Mouse (Mus musculus) intestine, embryonic 14.5 days (tissue): ENCODE data around the gene Gm17364. TPM values are rescaled to one million over a fixed set of nuclear protein-coding genes. Genes with fewer than 3 reads are reported as not detected.

Experiments
- ATAC-seq: fragments of 200-750 bp; cut with Nextera tagmentation; replicated peaks from 2 replicates; pipeline ENCODE4 v1.8.0; 2017; ENCODE audit warnings: low read depth, moderate number of reproducible peaks, moderate TSS enrichment, moderate library complexity; ENCODE audit not compliant: low FRiP score, low TSS enrichment
- DNase-seq: peaks from one replicate; pipeline ENCODE4 v3.0.0-alpha.2; 2018; ENCODE audit warnings: low spot score
- H3K27ac ChIP-seq: fragments of 300-500 bp; sonication (generic); 2 replicates; pipeline ENCODE4 v1.5.1; 2014; ENCODE audit warnings: low read depth, mild to moderate bottlenecking, control low read depth
- H3K27me3 ChIP-seq: fragments of 300-500 bp; sonication (generic); replicated peaks from 2 replicates; pipeline ENCODE4 v1.6.1; 2014; ENCODE audit warnings: low read length, control low read depth; ENCODE audit not compliant: control insufficient read depth, insufficient read depth
- H3K36me3 ChIP-seq: fragments of 300-500 bp; sonication (generic); 2 replicates; pipeline ENCODE4 v1.6.1; 2014; ENCODE audit warnings: low read length, control low read depth; ENCODE audit not compliant: control insufficient read depth, insufficient read depth
- H3K4me1 ChIP-seq: fragments of 300-500 bp; sonication (generic); replicated peaks from 2 replicates; pipeline ENCODE4 v1.6.1; 2014; ENCODE audit warnings: low read length, control low read depth, mixed read lengths; ENCODE audit not compliant: control insufficient read depth, insufficient read depth
- H3K4me2 ChIP-seq: fragments of 300-500 bp; sonication (generic); 2 replicates; pipeline ENCODE4 v1.6.1; 2014; ENCODE audit warnings: low read length
- H3K4me3 ChIP-seq: fragments of 300-500 bp; sonication (generic); 2 replicates; pipeline ENCODE4 v1.5.1; 2014; ENCODE audit warnings: low read depth, low read length, control low read depth, mixed read lengths
- H3K9ac ChIP-seq: fragments of 300-500 bp; sonication (generic); 2 replicates; pipeline ENCODE4 v1.6.1; 2014; ENCODE audit warnings: mild to moderate bottlenecking, low read length
- H3K9me3 ChIP-seq: fragments of 300-500 bp; sonication (generic); 2 replicates; pipeline ENCODE4 v1.6.1; 2016; ENCODE audit warnings: low read length, control low read depth; ENCODE audit not compliant: control insufficient read depth
- WGBS: fragments of 180-500 bp; shearing (Covaris S2); extraction: QIAGEN DNeasy Blood & Tissue Kit; methylation state at CpG from one replicate; pipeline ENCODE4 v1.1.7; 2014; 5-methylcytosine and 5-hydroxymethylcytosine counted together
- polyA plus RNA-seq: library from polyadenylated mRNA; unstranded; fragments of >200 nt; fragmentation: Nextera tagmentation; extraction: Ambion mirVana; gene quantifications from 2 replicates; pipeline ENCODE4 v1.2.1, GENCODE M21; 2014

The Gm17364 gene
- not detected in 2 replicates for polyA plus RNA-seq

DNA sequence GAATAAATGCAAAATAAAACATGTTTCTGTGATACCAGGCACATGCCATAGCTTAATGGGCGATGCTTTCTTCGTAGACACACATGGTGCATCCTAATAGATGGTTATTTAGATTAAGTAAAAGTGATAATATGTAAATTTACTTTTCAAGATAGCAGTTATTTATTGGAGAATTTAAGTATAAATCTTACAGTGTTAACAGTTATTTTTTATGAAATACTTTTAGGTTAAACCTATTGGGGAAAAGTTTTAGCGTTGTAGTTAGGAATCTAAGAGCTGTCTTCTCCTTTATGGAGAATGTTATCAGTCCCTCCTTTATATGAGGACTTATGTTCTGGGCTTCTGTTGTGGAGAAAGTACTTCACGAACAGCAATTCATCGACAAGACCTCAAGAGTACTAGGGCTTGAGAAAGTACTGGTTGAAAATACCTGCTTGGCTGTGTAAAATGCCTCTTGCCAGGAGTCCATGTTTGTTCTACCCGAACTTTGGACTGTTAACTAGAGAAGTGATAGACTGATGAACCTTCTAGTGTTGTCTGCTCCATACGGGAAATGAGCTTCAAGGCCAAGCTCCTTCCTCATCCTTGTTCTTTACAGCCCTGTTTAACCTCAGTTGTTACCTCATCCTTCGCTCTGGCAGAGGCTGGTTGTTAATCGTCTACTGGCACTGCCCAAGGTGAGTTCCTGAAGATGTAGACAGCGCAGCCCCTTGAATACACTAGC, at the start of gene Gm17364:
TSS of gene Gm17364 (minus strand) at position 51 of the 724 bp plus-strand sequence.
- 92% methylated on average over 10 of the region's 10 CpGs for WGBS
- H3K4me2 ChIP-seq, result no peak within 1 kb of the TSS
- H3K4me3 ChIP-seq, result no peak within 1 kb of the TSS
- peaks cover 7% of the 10 kb centered on the region; the same call in 1 of the 2 replicates for H3K36me3 ChIP-seq
- H3K27me3 ChIP-seq, result no peaks in the 10 kb centered on the region
- no peak within 1 kb of the TSS for H3K27ac ChIP-seq
- DNase-seq (no peak), ATAC-seq (no peak)
- H3K9ac ChIP-seq, result no peak within 1 kb of the TSS
- H3K9me3 ChIP-seq, result no peaks in the 10 kb centered on the region
- H3K4me1 ChIP-seq, result no peaks in the 10 kb centered on the region

GRCm38 (mm10) chr13:41321433-41321832, 47.7 kb upstream of the Gm17364 start:
- Histone ChIP-seq H3K9me3 (no peaks in the 10 kb centered on the region), H3K4me1 (0 out of 2 replicates have a peak, but pooled peaks cover 2% of the 10 kb centered on the region), H3K9ac (no peak overlapping the region), H3K27ac (no peak overlapping the region), H3K36me3 (peaks cover 13% of the 10 kb centered on the region), H3K27me3 (no peaks in the 10 kb centered on the region), H3K4me2 (no peak overlapping the region), H3K4me3 (no peak overlapping the region)
- WGBS, result 61% methylated on average over 3 of the region's 3 CpGs
- DNase-seq (no peak), ATAC-seq (no peak)

- Histone ChIP-seq H3K9ac (no peak overlapping the region), H3K9me3 (no peaks in the 10 kb centered on the region), H3K27ac (no peak overlapping the region), H3K4me1 (0 out of 2 replicates have a peak, but pooled peaks cover 2% of the 10 kb centered on the region), H3K27me3 (no peaks in the 10 kb centered on the region), H3K4me2 (no peak overlapping the region), H3K36me3 (peaks cover 20% of the 10 kb centered on the region), H3K4me3 (no peak overlapping the region)
- 87% methylated on average over 5 of the region's 5 CpGs for WGBS
- DNase-seq (no peak), ATAC-seq (no peak)
Measured at GRCm38 (mm10) chr13:41320749-41321148, 47.0 kb upstream of the Gm17364 start.

GRCm38 (mm10) chr13:41302716-41303115, 28.9 kb upstream of the Gm17364 start:
- H3K27ac ChIP-seq, result no peak overlapping the region
- no peak overlapping the region for H3K4me3 ChIP-seq
- 0 out of 2 replicates have a peak, but pooled peaks cover 3% of the 10 kb centered on the region for H3K4me1 ChIP-seq
- no peak overlapping the region for H3K4me2 ChIP-seq
- H3K9ac ChIP-seq, result no peak overlapping the region
- ATAC-seq (no peak), DNase-seq (peak; percentile 80)
- H3K9me3 ChIP-seq, result no peaks in the 10 kb centered on the region
- WGBS, result 65% methylated on average over 10 of the region's 10 CpGs
- H3K36me3 ChIP-seq, result no peaks in the 10 kb centered on the region
- no peaks in the 10 kb centered on the region for H3K27me3 ChIP-seq

GRCm38 (mm10) chr13:41300037-41300436, 26.3 kb upstream of the Gm17364 start:
- no peak overlapping the region for H3K4me3 ChIP-seq
- 53% methylated on average over 4 of the region's 4 CpGs for WGBS
- no peak overlapping the region for H3K27ac ChIP-seq
- 0 out of 2 replicates have a peak, but pooled peaks cover 3% of the 10 kb centered on the region for H3K4me1 ChIP-seq
- H3K27me3 ChIP-seq, result no peaks in the 10 kb centered on the region
- no peak overlapping the region for H3K9ac ChIP-seq
- no peaks in the 10 kb centered on the region for H3K36me3 ChIP-seq
- DNase-seq, result no peak
- H3K4me2 ChIP-seq, result no peak overlapping the region
- no peaks in the 10 kb centered on the region for H3K9me3 ChIP-seq
- ATAC-seq, result no peak

DNA sequence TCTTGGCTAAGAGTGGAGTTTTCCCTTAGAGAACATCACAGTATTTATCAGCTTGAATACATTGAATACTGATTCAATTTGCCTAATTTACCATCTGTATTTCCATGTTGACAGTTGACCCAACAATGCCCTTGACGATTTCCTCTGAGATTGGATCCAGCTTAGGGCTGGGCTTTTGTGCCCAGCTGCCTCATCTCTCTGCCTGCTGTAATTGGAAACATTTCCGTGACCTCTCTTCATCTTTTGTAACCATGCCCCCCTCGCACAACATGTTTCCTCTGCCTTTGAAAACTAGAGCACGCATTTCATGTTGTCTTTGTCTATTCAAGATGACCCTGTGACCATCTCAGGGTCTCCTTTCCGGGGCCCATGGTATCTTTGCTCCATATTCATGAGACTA, 25.2 kb upstream of the Gm17364 start:
- DNase-seq, result peak; percentile 34
- 47% methylated on average over 5 of the region's 5 CpGs for WGBS

DNA sequence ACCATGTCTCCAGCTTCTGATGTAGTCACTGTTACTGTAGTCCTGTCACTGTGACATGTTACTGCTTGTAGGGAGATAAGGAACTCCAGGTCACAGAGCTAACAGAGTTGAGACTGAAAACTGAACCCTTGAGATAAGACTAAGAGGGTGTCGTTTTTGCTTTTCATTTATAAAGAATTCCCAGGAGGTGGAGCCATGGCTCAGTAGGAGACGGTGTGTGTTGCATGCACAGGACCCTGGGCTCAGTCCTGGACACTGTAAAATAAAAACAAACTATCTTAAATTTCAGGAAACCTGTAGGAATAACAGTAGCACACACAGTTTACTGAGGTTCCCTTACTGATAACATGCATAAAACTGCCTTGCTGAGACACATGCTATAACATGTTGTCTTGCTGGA, 24.8 kb upstream of the Gm17364 start:
- 0 out of 2 replicates have a peak, but pooled peaks cover 3% of the 10 kb centered on the region for H3K4me1 ChIP-seq
- no peak for ATAC-seq
- no peaks in the 10 kb centered on the region for H3K9me3 ChIP-seq
- no peak overlapping the region for H3K4me3 ChIP-seq
- H3K27ac ChIP-seq, result 0 out of 2 replicates have a peak overlapping the region, but pooled peaks have one; percentile 8
- no peak overlapping the region for H3K4me2 ChIP-seq
- WGBS, result 14% methylated on average over 2 of the region's 2 CpGs
- H3K36me3 ChIP-seq, result no peaks in the 10 kb centered on the region
- no peaks in the 10 kb centered on the region for H3K27me3 ChIP-seq
- no peak overlapping the region for H3K9ac ChIP-seq
- DNase-seq, result peak; percentile 43

More for the DNA sequence above, 25.2 kb upstream of the Gm17364 start:
- no peak overlapping the region for H3K4me3 ChIP-seq
- no peak overlapping the region for H3K9ac ChIP-seq
- no peak for ATAC-seq
- no peak overlapping the region for H3K4me2 ChIP-seq
- H3K9me3 ChIP-seq, result no peaks in the 10 kb centered on the region
- H3K36me3 ChIP-seq, result no peaks in the 10 kb centered on the region
- H3K27me3 ChIP-seq, result no peaks in the 10 kb centered on the region
- 0 out of 2 replicates have a peak overlapping the region, but pooled peaks have one; percentile 8 for H3K27ac ChIP-seq
- H3K4me1 ChIP-seq, result 0 out of 2 replicates have a peak, but pooled peaks cover 3% of the 10 kb centered on the region

DNA sequence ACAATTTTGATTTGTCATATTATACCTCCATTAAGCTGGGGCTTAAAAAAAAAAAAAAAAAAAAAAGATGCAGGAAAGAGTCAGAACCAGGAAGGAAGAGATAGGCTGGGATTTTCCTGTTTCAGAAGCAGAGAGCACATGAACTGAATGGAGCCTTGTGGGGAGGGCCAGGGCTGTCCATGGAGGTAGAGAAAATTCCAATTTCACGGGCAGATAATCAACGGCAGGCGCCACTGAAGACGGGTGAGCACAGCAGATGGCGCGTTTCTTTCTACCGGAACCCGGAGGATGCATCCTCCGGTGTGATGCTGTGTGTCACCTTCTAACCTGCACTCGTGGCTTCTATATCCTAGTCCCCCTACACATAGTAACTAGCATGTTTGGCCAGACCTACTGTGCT, 22.6 kb upstream of the Gm17364 start:
- 88% methylated on average over 10 of the region's 10 CpGs for WGBS
- no peak for ATAC-seq
- H3K9ac ChIP-seq, result no peak overlapping the region
- no peak overlapping the region for H3K27ac ChIP-seq
- no peak overlapping the region for H3K4me2 ChIP-seq
- H3K9me3 ChIP-seq, result no peaks in the 10 kb centered on the region
- 0 out of 2 replicates have a peak, but pooled peaks cover 3% of the 10 kb centered on the region for H3K4me1 ChIP-seq
- H3K36me3 ChIP-seq, result no peaks in the 10 kb centered on the region
- DNase-seq, result no peak
- H3K4me3 ChIP-seq, result no peak overlapping the region
- no peaks in the 10 kb centered on the region for H3K27me3 ChIP-seq
